Mouse (Mus musculus): ENCODE results near the gene Arl14. TPM values are rescaled to one million over a fixed set of nuclear protein-coding genes. Genes with fewer than 3 reads are reported as not detected.

The Arl14 gene
- polyA plus RNA-seq (2012; fragmentation: generic; extraction: Trizol), result not detected

GRCm38 (mm10) chr3:69221806-69222501, at the start of gene Arl14:
Gene Arl14, plus strand, starts transcription at chr3:69222419.

Other genes with a start within 250 kb of the Arl14 start
- 1 to 10 TPM in 1 of 2 experiments, under 1 TPM in 1; 0.26 to 8.2 TPM for gene Ift80, start 217.8 kb upstream of the Arl14 start, polyA plus RNA-seq (2012; fragmentation: generic; extraction: Trizol)
- gene Smc4, start 217.7 kb upstream of the Arl14 start, polyA plus RNA-seq (2012; fragmentation: generic; extraction: Trizol), result 10 to 100 TPM in 1 of 2 experiments, 1 to 10 TPM in 1; 3.5 to 12.4 TPM
- 10 to 100 TPM in 1 of 2 experiments, 1 to 10 TPM in 1; 1.1 to 11.6 TPM for gene Trim59, start 177.7 kb upstream of the Arl14 start, polyA plus RNA-seq (2012; fragmentation: generic; extraction: Trizol)
- gene Kpna4, start 95.3 kb upstream of the Arl14 start, polyA plus RNA-seq (2012; fragmentation: generic; extraction: Trizol), result 1 to 10 TPM; 1.1 to 7.2 TPM
- gene Ppm1l, start 94.4 kb downstream of the Arl14 start, polyA plus RNA-seq (2012; fragmentation: generic; extraction: Trizol), result 1 to 10 TPM in 1 of 2 experiments, under 1 TPM in 1; 0.69 to 3.7 TPM